Mouse (Mus musculus): ENCODE data around the gene Tubgcp2. TPM values are rescaled to one million over a fixed set of nuclear protein-coding genes. Genes with fewer than 3 reads are reported as not detected.

Gene Tubgcp2
- total RNA-seq, 2 experiments from 2014 or later = 39.9 to 40.6 TPM

- no peak overlapping the region for H3K27ac ChIP-seq
- no peak for TF ChIP-seq CTCF (conservative IDR thresholded peaks at IDR 0.05)
- no peak for DNase-seq (ENCODE audit: low spot score in 2 of 2)
- no peak overlapping the region for H3K4me3 ChIP-seq
These were observed 45.5 kb downstream of the Tubgcp2 start for GRCm38 (mm10) chr7:139990864-139991394.

- no peak for TF ChIP-seq CTCF (conservative IDR thresholded peaks at IDR 0.05)
- DNase-seq (ENCODE audit: low spot score in 2 of 2) = no peak
- no peak overlapping the region for H3K27ac ChIP-seq
- H3K4me3 ChIP-seq = no peak overlapping the region
These were observed 48.2 kb downstream of the Tubgcp2 start for GRCm38 (mm10) chr7:139988272-139988671.

GRCm38 (mm10) chr7:139984505-139984904, 52.0 kb downstream of the Tubgcp2 start:
- DNase-seq (ENCODE audit: low spot score in 2 of 2) = no peak
- TF ChIP-seq CTCF (conservative IDR thresholded peaks at IDR 0.05) = no peak
- no peak overlapping the region for H3K27ac ChIP-seq
- no peak overlapping the region for H3K4me3 ChIP-seq

GRCm38 (mm10) chr7:139982058-139982457, 54.4 kb downstream of the Tubgcp2 start:
- DNase-seq (ENCODE audit: low spot score in 2 of 2) = no peak
- Histone ChIP-seq H3K4me3 (no peak overlapping the region), H3K27ac (no peak overlapping the region)
- no peak for TF ChIP-seq CTCF (conservative IDR thresholded peaks at IDR 0.05)

- Histone ChIP-seq H3K4me3 (no peak overlapping the region), H3K27ac (no peak overlapping the region)
- DNase-seq (ENCODE audit: low spot score in 2 of 2) = no peak
- TF ChIP-seq CTCF (conservative IDR thresholded peaks at IDR 0.05) = no peak
These were observed 55.7 kb downstream of the Tubgcp2 start for GRCm38 (mm10) chr7:139980778-139981177.

GRCm38 (mm10) chr7:139979011-139979719, 57.3 kb downstream of the Tubgcp2 start:
- no peak for TF ChIP-seq CTCF (conservative IDR thresholded peaks at IDR 0.05)
- H3K27ac ChIP-seq = peak overlapping the region; percentile 93
- DNase-seq (ENCODE audit: low spot score in 2 of 2) = no peak
- H3K4me3 ChIP-seq = peak overlapping the region; percentile 53

- peak; percentile 91 to 95 for DNase-seq (ENCODE audit: low spot score in 2 of 2)
- no peak for TF ChIP-seq CTCF (conservative IDR thresholded peaks at IDR 0.05)
- H3K27ac ChIP-seq = peak within 1 kb of the TSS; percentile 93
- peak within 1 kb of the TSS; percentile 53 for H3K4me3 ChIP-seq
These were observed 58.1 kb downstream of the Tubgcp2 start, which contains the start of gene 6430531B16Rik for GRCm38 (mm10) chr7:139978278-139978892. 6430531B16Rik (minus strand) TSS chr7:139978755.

- no peak overlapping the region for H3K27ac ChIP-seq
- H3K4me3 ChIP-seq = no peak overlapping the region
- TF ChIP-seq CTCF (conservative IDR thresholded peaks at IDR 0.05) = no peak
- no peak for DNase-seq (ENCODE audit: low spot score in 2 of 2)
These were observed 61.0 kb downstream of the Tubgcp2 start for GRCm38 (mm10) chr7:139975471-139975870.

- no peak for TF ChIP-seq CTCF (conservative IDR thresholded peaks at IDR 0.05)
- Histone ChIP-seq H3K4me3 (no peak overlapping the region), H3K27ac (no peak overlapping the region)
- no peak for DNase-seq (ENCODE audit: low spot score in 2 of 2)
These were observed 62.2 kb downstream of the Tubgcp2 start for GRCm38 (mm10) chr7:139974307-139974706.

- DNase-seq (ENCODE audit: low spot score in 2 of 2) = no peak
- no peak for TF ChIP-seq CTCF (conservative IDR thresholded peaks at IDR 0.05)
- H3K4me3 ChIP-seq = no peak overlapping the region
- peak overlapping the region; percentile 46; the same call in 1 of the 2 replicates for H3K27ac ChIP-seq
These were observed 63.5 kb downstream of the Tubgcp2 start for GRCm38 (mm10) chr7:139972923-139973331.

- TF ChIP-seq CTCF (conservative IDR thresholded peaks at IDR 0.05) = no peak
- Histone ChIP-seq H3K27ac (no peak overlapping the region), H3K4me3 (no peak overlapping the region)
- DNase-seq (ENCODE audit: low spot score in 2 of 2) = no peak
These were observed 65.0 kb downstream of the Tubgcp2 start for GRCm38 (mm10) chr7:139971436-139971835.

- no peak overlapping the region for H3K4me3 ChIP-seq
- no peak overlapping the region for H3K27ac ChIP-seq
- DNase-seq (ENCODE audit: low spot score in 2 of 2) = no peak
- no peak for TF ChIP-seq CTCF (conservative IDR thresholded peaks at IDR 0.05)
These were observed 65.5 kb downstream of the Tubgcp2 start for GRCm38 (mm10) chr7:139970979-139971378.

GRCm38 (mm10) chr7:139970216-139970919, 66.1 kb downstream of the Tubgcp2 start:
- Histone ChIP-seq H3K27ac (no peak overlapping the region), H3K4me3 (no peak overlapping the region)
- DNase-seq (ENCODE audit: low spot score in 2 of 2) = no peak
- TF ChIP-seq CTCF (conservative IDR thresholded peaks at IDR 0.05) = no peak

All from layer of hippocampus, adult 2 months (tissue).